Mouse (Mus musculus) embryonic facial prominence, embryonic 15.5 days (tissue): Measurements from ENCODE around the gene Wfdc17. TPM values are rescaled to one million over a fixed set of nuclear protein-coding genes. Genes with fewer than 3 reads are reported as not detected.

Experiments
- ATAC-seq: fragments of 200-750 bp; cut with Nextera tagmentation; 2 replicates; pipeline ENCODE4 v1.8.0; 2017; ENCODE audit warnings: low read depth, moderate TSS enrichment; ENCODE audit not compliant: insufficient number of reproducible peaks, low FRiP score, low TSS enrichment
- H3K27ac ChIP-seq: fragments of 300-500 bp; sonication (generic); replicated peaks from 2 replicates; pipeline ENCODE4 v1.5.1; 2015; ENCODE audit warnings: mild to moderate bottlenecking, inconsistent platforms
- H3K27me3 ChIP-seq: fragments of 300-500 bp; sonication (generic); 2 replicates; pipeline ENCODE4 v1.6.1; 2015; ENCODE audit warnings: inconsistent platforms
- H3K36me3 ChIP-seq: fragments of 300-500 bp; sonication (generic); 2 replicates; pipeline ENCODE4 v1.6.1; 2015; ENCODE audit warnings: mild to moderate bottlenecking, inconsistent platforms
- H3K4me1 ChIP-seq: fragments of 300-500 bp; sonication (generic); 2 replicates; pipeline ENCODE4 v1.6.1; 2015; ENCODE audit warnings: inconsistent platforms
- H3K4me2 ChIP-seq: fragments of 300-500 bp; sonication (generic); replicated peaks from 2 replicates; pipeline ENCODE4 v1.6.1; 2015; ENCODE audit warnings: mild to moderate bottlenecking, inconsistent platforms
- H3K4me3 ChIP-seq: fragments of 300-500 bp; sonication (generic); replicated peaks from 2 replicates; pipeline ENCODE4 v1.5.1; 2015; ENCODE audit warnings: mild to moderate bottlenecking, inconsistent platforms
- H3K9ac ChIP-seq: fragments of 300-500 bp; sonication (generic); 2 replicates; pipeline ENCODE4 v1.6.1; 2015; ENCODE audit warnings: inconsistent platforms
- H3K9me3 ChIP-seq: fragments of 300-500 bp; sonication (generic); replicated peaks from 2 replicates; pipeline ENCODE4 v1.6.1; 2016; ENCODE audit warnings: inconsistent platforms
- WGBS: fragments of 180-500 bp; shearing (Covaris S2); methylation state at CpG from one replicate; pipeline ENCODE4 v1.1.7; 2015; 5-methylcytosine and 5-hydroxymethylcytosine counted together
- polyA plus RNA-seq: library from polyadenylated mRNA; unstranded; fragments of >200 nt; fragmentation: Nextera tagmentation; extraction: Ambion mirVana; gene quantifications from 2 replicates; pipeline ENCODE4 v1.2.1, GENCODE M21; 2015

The Wfdc17 gene
- polyA plus RNA-seq, 1 experiment from 2014 or later: 3.2 TPM

- Histone ChIP-seq H3K27ac (no peak overlapping the region), H3K36me3 (no peaks in the 10 kb centered on the region), H3K4me2 (no peak overlapping the region), H3K9me3 (no peaks in the 10 kb centered on the region), H3K9ac (no peak overlapping the region), H3K4me1 (no peaks in the 10 kb centered on the region), H3K4me3 (no peak overlapping the region), H3K27me3 (no peaks in the 10 kb centered on the region)
- ATAC-seq: no peak
- 44% methylated on average over 1 of the region's 1 CpGs for WGBS
Measured at GRCm38 (mm10) chr11:83712671-83713070, 8.9 kb downstream of the Wfdc17 start.

- ATAC-seq: no peak
- no peak overlapping the region for H3K9ac ChIP-seq
- no peak overlapping the region for H3K4me2 ChIP-seq
- no peaks in the 10 kb centered on the region for H3K36me3 ChIP-seq
- WGBS: 74% methylated on average over 2 of the region's 2 CpGs
- H3K27ac ChIP-seq: no peak overlapping the region
- H3K4me1 ChIP-seq: no peaks in the 10 kb centered on the region
- no peak overlapping the region for H3K4me3 ChIP-seq
- H3K9me3 ChIP-seq: no peaks in the 10 kb centered on the region
- no peaks in the 10 kb centered on the region for H3K27me3 ChIP-seq
Measured at GRCm38 (mm10) chr11:83713925-83714324, 10.1 kb downstream of the Wfdc17 start.

- 81% methylated on average over 6 of the region's 6 CpGs for WGBS
- no peak for ATAC-seq
- no peaks in the 10 kb centered on the region for H3K36me3 ChIP-seq
Measured at GRCm38 (mm10) chr11:83717042-83717665, 13.4 kb downstream of the Wfdc17 start.

GRCm38 (mm10) chr11:83720766-83721165 lies 17.0 kb downstream of the Wfdc17 start:
- H3K9me3 ChIP-seq: no peaks in the 10 kb centered on the region
- H3K27me3 ChIP-seq: no peaks in the 10 kb centered on the region
- no peak for ATAC-seq
- H3K4me2 ChIP-seq: no peak overlapping the region
- no peaks in the 10 kb centered on the region for H3K4me1 ChIP-seq
- H3K27ac ChIP-seq: no peak overlapping the region
- H3K4me3 ChIP-seq: no peak overlapping the region
- H3K36me3 ChIP-seq: no peaks in the 10 kb centered on the region
- no peak overlapping the region for H3K9ac ChIP-seq

More at GRCm38 (mm10) chr11:83717042-83717665, 13.4 kb downstream of the Wfdc17 start:
- no peaks in the 10 kb centered on the region for H3K9me3 ChIP-seq
- H3K27ac ChIP-seq: no peak overlapping the region
- H3K4me3 ChIP-seq: no peak overlapping the region
- H3K4me2 ChIP-seq: no peak overlapping the region
- H3K27me3 ChIP-seq: no peaks in the 10 kb centered on the region
- H3K9ac ChIP-seq: no peak overlapping the region
- no peaks in the 10 kb centered on the region for H3K4me1 ChIP-seq

- Histone ChIP-seq H3K4me3 (no peak overlapping the region), H3K9ac (no peak overlapping the region), H3K4me2 (no peak overlapping the region), H3K36me3 (no peaks in the 10 kb centered on the region), H3K27me3 (no peaks in the 10 kb centered on the region), H3K27ac (no peak overlapping the region), H3K4me1 (no peaks in the 10 kb centered on the region), H3K9me3 (no peaks in the 10 kb centered on the region)
- WGBS: 65% methylated on average over 3 of the region's 3 CpGs
- no peak for ATAC-seq
Measured at GRCm38 (mm10) chr11:83728757-83729432, 25.1 kb downstream of the Wfdc17 start.

- no peak overlapping the region for H3K9ac ChIP-seq
- H3K9me3 ChIP-seq: no peaks in the 10 kb centered on the region
- no peaks in the 10 kb centered on the region for H3K4me1 ChIP-seq
- no peak for ATAC-seq
- no peaks in the 10 kb centered on the region for H3K36me3 ChIP-seq
- H3K27ac ChIP-seq: no peak overlapping the region
- WGBS: 77% methylated on average over 1 of the region's 1 CpGs
- H3K4me2 ChIP-seq: no peak overlapping the region
- no peak overlapping the region for H3K4me3 ChIP-seq
- H3K27me3 ChIP-seq: no peaks in the 10 kb centered on the region
Measured at GRCm38 (mm10) chr11:83731116-83731515, 27.3 kb downstream of the Wfdc17 start.

GRCm38 (mm10) chr11:83733071-83733640 lies 29.4 kb downstream of the Wfdc17 start:
- no peaks in the 10 kb centered on the region for H3K9me3 ChIP-seq
- ATAC-seq: no peak
- no peak overlapping the region for H3K4me2 ChIP-seq
- no peaks in the 10 kb centered on the region for H3K27me3 ChIP-seq
- no peak overlapping the region for H3K4me3 ChIP-seq
- WGBS: 73% methylated on average over 5 of the region's 5 CpGs
- H3K4me1 ChIP-seq: no peaks in the 10 kb centered on the region
- H3K36me3 ChIP-seq: no peaks in the 10 kb centered on the region
- no peak overlapping the region for H3K9ac ChIP-seq
- H3K27ac ChIP-seq: no peak overlapping the region

GRCm38 (mm10) chr11:83734215-83734614 lies 30.4 kb downstream of the Wfdc17 start:
- H3K4me1 ChIP-seq: no peaks in the 10 kb centered on the region

GRCm38 (mm10) chr11:83735881-83736280 lies 32.1 kb downstream of the Wfdc17 start:
- WGBS: 67% methylated on average over 2 of the region's 2 CpGs
- ATAC-seq: no peak

More at GRCm38 (mm10) chr11:83734215-83734614, 30.4 kb downstream of the Wfdc17 start:
- Histone ChIP-seq H3K4me2 (no peak overlapping the region), H3K4me3 (no peak overlapping the region), H3K9ac (no peak overlapping the region), H3K27ac (no peak overlapping the region), H3K9me3 (no peaks in the 10 kb centered on the region), H3K36me3 (no peaks in the 10 kb centered on the region), H3K27me3 (no peaks in the 10 kb centered on the region)
- WGBS: 78% methylated on average over 1 of the region's 1 CpGs
- no peak for ATAC-seq

GRCm38 (mm10) chr11:83737109-83737558 lies 33.3 kb downstream of the Wfdc17 start:
- WGBS: 67% methylated on average over 3 of the region's 3 CpGs
- Histone ChIP-seq H3K9ac (no peak overlapping the region), H3K36me3 (no peaks in the 10 kb centered on the region), H3K27me3 (peaks cover 13% of the 10 kb centered on the region; the same call in 1 of the 2 replicates), H3K4me3 (no peak overlapping the region), H3K4me1 (no peaks in the 10 kb centered on the region), H3K27ac (no peak overlapping the region), H3K9me3 (no peaks in the 10 kb centered on the region), H3K4me2 (no peak overlapping the region)
- no peak for ATAC-seq

More at GRCm38 (mm10) chr11:83735881-83736280, 32.1 kb downstream of the Wfdc17 start:
- no peaks in the 10 kb centered on the region for H3K9me3 ChIP-seq
- H3K4me2 ChIP-seq: no peak overlapping the region
- H3K36me3 ChIP-seq: no peaks in the 10 kb centered on the region
- no peaks in the 10 kb centered on the region for H3K4me1 ChIP-seq
- H3K27me3 ChIP-seq: peaks cover 3% of the 10 kb centered on the region; the same call in 1 of the 2 replicates
- no peak overlapping the region for H3K4me3 ChIP-seq
- no peak overlapping the region for H3K9ac ChIP-seq
- no peak overlapping the region for H3K27ac ChIP-seq

- H3K4me3 ChIP-seq: no peak overlapping the region
- WGBS: 25% methylated on average over 5 of the region's 5 CpGs
- no peak for ATAC-seq
- H3K36me3 ChIP-seq: no peaks in the 10 kb centered on the region
- H3K9me3 ChIP-seq: no peaks in the 10 kb centered on the region
- H3K4me2 ChIP-seq: no peak overlapping the region
- H3K27me3 ChIP-seq: peaks cover 13% of the 10 kb centered on the region; the same call in 1 of the 2 replicates
- no peak overlapping the region for H3K9ac ChIP-seq
- H3K4me1 ChIP-seq: no peaks in the 10 kb centered on the region
- H3K27ac ChIP-seq: no peak overlapping the region
Measured at GRCm38 (mm10) chr11:83739241-83739640, 35.5 kb downstream of the Wfdc17 start.
